Mouse (Mus musculus) embryonic fibroblast, embryonic 13.5 days (primary cell): ENCODE measurements around the gene Itsn1.

Experiments
- CTCF ChIP-seq: IDR thresholded peaks from 2 replicates; pipeline ENCODE4 v1.5.1; 2011; ENCODE audit warnings: mild to moderate bottlenecking, control low read depth, low read length, moderate library complexity, borderline replicate concordance; ENCODE audit not compliant: insufficient read depth
- POLR2A ChIP-seq: IDR thresholded peaks from 2 replicates; pipeline ENCODE4 v1.6.1; 2011; ENCODE audit warnings: low read depth, mild to moderate bottlenecking, control low read depth, low read length, moderate library complexity

- TF ChIP-seq CTCF (no peak), POLR2A (no peak)
These were observed 99.1 kb downstream of the Itsn1 start for GRCm38 (mm10) chr16:91828160-91828559.
